Mouse (Mus musculus) hindbrain, embryonic 11.5 days (tissue): ENCODE measurements around the gene Gnb1l. TPM values are rescaled to one million over a fixed set of nuclear protein-coding genes. Genes with fewer than 3 reads are reported as not detected.

Experiments
- ATAC-seq: fragments of 200-750 bp; cut with Nextera tagmentation; 2 replicates; pipeline ENCODE4 v1.8.0; 2017; ENCODE audit warnings: mild to moderate bottlenecking, moderate TSS enrichment, moderate library complexity; ENCODE audit not compliant: low FRiP score
- DNase-seq: peaks from one replicate; pipeline ENCODE4 v3.0.0-alpha.2; 2015; ENCODE audit warnings: low spot score
- H3K27ac ChIP-seq: fragments of 300-500 bp; sonication (generic); 2 replicates; pipeline ENCODE4 v1.5.1; 2014; ENCODE audit warnings: mild to moderate bottlenecking, low read depth, low read length
- H3K27me3 ChIP-seq: fragments of 300-500 bp; sonication (generic); 2 replicates; pipeline ENCODE4 v1.6.1; 2014; ENCODE audit warnings: mild to moderate bottlenecking, low read length, moderate library complexity, mixed read lengths; ENCODE audit not compliant: control insufficient read depth, insufficient read depth
- H3K36me3 ChIP-seq: fragments of 300-500 bp; sonication (generic); 2 replicates; pipeline ENCODE4 v1.6.1; 2014; ENCODE audit warnings: mild to moderate bottlenecking, low read length, moderate library complexity, mixed read lengths; ENCODE audit not compliant: control insufficient read depth, insufficient read depth
- H3K4me1 ChIP-seq: fragments of 300-500 bp; sonication (generic); replicated peaks from 2 replicates; pipeline ENCODE4 v1.6.1; 2014; ENCODE audit warnings: low read length, mixed read lengths; ENCODE audit not compliant: control insufficient read depth, insufficient read depth
- H3K4me2 ChIP-seq: fragments of 300-500 bp; sonication (generic); replicated peaks from 2 replicates; pipeline ENCODE4 v1.6.1; 2014; ENCODE audit warnings: mild to moderate bottlenecking, low read depth, low read length
- H3K4me3 ChIP-seq: fragments of 300-500 bp; sonication (generic); 2 replicates; pipeline ENCODE4 v1.5.1; 2014; ENCODE audit warnings: low read depth, low read length
- H3K9ac ChIP-seq: fragments of 300-500 bp; sonication (generic); 2 replicates; pipeline ENCODE4 v1.6.1; 2014; ENCODE audit warnings: low read depth, low read length
- H3K9me3 ChIP-seq: fragments of 300-500 bp; sonication (generic); 2 replicates; pipeline ENCODE4 v1.6.1; 2016; ENCODE audit warnings: low read length; ENCODE audit not compliant: control insufficient read depth
- WGBS: fragments of 180-500 bp; shearing (Covaris S2); extraction: QIAGEN DNeasy Blood & Tissue Kit; methylation state at CpG from one replicate; pipeline ENCODE4 v1.1.7; 2014; 5-methylcytosine and 5-hydroxymethylcytosine counted together
- polyA plus RNA-seq: library from polyadenylated mRNA; unstranded; fragments of >200 nt; fragmentation: Nextera tagmentation; extraction: Ambion mirVana; gene quantifications from 2 replicates; pipeline ENCODE4 v1.2.1, GENCODE M21; 2014

Gnb1l gene
- polyA plus RNA-seq, 1 experiment from 2014 or later = 14.9 TPM

DNA sequence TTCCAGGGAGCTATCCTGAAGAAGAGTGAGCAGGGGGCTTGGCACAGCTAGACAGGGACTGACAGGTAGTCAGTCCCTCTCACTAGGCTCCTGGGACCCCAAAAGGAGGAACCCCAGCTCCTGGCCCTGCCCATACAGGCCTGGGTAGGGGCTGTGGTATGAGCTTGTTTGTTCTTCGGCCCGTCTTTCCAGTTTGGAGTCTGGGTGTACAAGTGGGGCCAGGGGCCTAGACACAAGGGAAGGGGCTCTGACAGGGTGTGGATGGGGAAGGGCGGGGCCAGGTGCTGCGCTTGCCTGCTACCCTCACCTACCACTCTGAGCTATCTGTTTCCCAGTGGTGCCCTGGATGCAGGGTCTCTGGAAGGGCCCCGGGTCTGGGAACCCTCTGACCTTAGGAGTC, 107.2 kb downstream of the Gnb1l start:
- no peak for DNase-seq
- no peaks in the 10 kb centered on the region for H3K36me3 ChIP-seq
- H3K27me3 ChIP-seq = no peaks in the 10 kb centered on the region
- 65% methylated on average over 5 of the region's 5 CpGs for WGBS
- no peak overlapping the region for H3K27ac ChIP-seq
- no peak overlapping the region for H3K9ac ChIP-seq
- no peak for ATAC-seq
- no peak overlapping the region for H3K4me3 ChIP-seq
- no peaks in the 10 kb centered on the region for H3K4me1 ChIP-seq
- no peak overlapping the region for H3K4me2 ChIP-seq
- H3K9me3 ChIP-seq = no peaks in the 10 kb centered on the region

DNA sequence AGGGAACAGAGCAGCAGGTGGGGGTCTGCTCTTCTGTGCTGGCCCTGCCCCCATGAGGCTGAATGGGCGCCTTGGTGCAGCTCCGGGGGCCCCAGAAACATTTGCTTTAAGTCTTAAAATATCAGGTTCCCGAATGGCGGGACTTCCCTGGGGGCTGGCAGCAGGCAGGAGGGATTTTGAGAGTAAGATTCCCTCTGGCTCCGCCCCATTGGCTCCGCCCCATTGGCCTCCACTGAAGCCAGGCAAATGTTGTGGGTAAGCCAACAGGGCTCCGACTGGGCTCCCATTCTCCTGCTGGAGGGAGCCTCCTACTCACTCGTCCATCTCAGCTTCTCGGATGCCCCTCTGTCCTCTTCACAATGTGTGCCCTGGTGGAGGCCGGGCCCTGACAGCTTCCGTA, 109.7 kb downstream of the Gnb1l start:
- peaks cover 6% of the 10 kb centered on the region; the same call in 1 of the 2 replicates for H3K4me1 ChIP-seq
- no peak overlapping the region for H3K4me3 ChIP-seq
- H3K9me3 ChIP-seq = no peaks in the 10 kb centered on the region
- DNase-seq (no peak), ATAC-seq (no peak)
- no peaks in the 10 kb centered on the region for H3K27me3 ChIP-seq
- no peak overlapping the region for H3K4me2 ChIP-seq
- no peak overlapping the region for H3K9ac ChIP-seq
- H3K27ac ChIP-seq = no peak overlapping the region
- 5% methylated on average over 11 of the region's 11 CpGs for WGBS
- no peaks in the 10 kb centered on the region for H3K36me3 ChIP-seq

DNA sequence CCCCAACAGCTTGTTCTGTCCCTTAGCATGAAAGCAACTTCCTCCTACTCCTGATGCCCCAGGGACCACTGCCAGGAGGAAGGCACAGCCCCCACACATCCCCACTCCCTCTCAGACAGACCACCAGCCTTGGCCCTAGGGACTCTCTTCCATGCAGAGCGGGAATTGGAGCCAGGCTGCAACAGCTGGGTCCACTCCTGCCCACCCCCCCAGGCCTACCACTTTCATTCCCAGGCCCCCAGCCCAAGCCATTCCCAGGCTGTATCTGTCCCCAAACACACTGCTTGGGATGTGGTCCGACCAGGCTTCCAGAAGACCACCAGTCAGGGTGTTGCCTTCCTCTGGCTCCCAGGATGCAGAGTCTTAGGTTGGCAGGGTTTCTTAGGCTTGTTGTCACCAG, 110.6 kb downstream of the Gnb1l start:
- no peak for ATAC-seq
- Histone ChIP-seq H3K4me2 (no peak overlapping the region), H3K9me3 (no peaks in the 10 kb centered on the region), H3K27me3 (no peaks in the 10 kb centered on the region), H3K36me3 (no peaks in the 10 kb centered on the region), H3K4me1 (peaks cover 6% of the 10 kb centered on the region; the same call in 1 of the 2 replicates), H3K27ac (no peak overlapping the region), H3K9ac (no peak overlapping the region), H3K4me3 (no peak overlapping the region)
- no peak for DNase-seq
- WGBS = 83% methylated on average over 2 of the region's 2 CpGs

DNA sequence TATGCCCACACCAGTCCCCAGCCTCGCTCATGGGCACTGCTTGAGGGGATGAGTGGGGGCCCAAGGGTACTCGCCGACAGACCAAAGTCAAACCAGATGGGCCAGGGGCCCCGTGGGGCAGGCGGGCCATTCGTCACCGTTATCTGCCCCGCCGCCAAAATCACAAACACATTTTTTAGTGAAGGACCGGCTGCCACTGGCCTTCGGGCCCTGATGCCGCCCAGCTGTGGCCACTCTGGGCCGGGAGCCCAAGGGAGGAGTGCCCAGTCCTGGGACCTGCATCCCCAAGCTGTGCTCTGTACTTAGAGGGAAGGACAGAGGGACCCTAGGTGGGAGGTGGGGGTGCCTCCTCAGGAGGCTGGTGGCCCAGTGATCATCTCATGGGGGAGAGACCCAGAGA, 113.2 kb downstream of the Gnb1l start:
- 47% methylated on average over 13 of the region's 13 CpGs for WGBS
- Histone ChIP-seq H3K27me3 (peaks cover 4% of the 10 kb centered on the region; the same call in 1 of the 2 replicates), H3K9ac (no peak overlapping the region), H3K4me2 (no peak overlapping the region), H3K9me3 (no peaks in the 10 kb centered on the region), H3K4me3 (no peak overlapping the region), H3K36me3 (no peaks in the 10 kb centered on the region), H3K4me1 (peaks cover 6% of the 10 kb centered on the region; the same call in 1 of the 2 replicates), H3K27ac (no peak overlapping the region)
- no peak for DNase-seq
- no peak for ATAC-seq

DNA sequence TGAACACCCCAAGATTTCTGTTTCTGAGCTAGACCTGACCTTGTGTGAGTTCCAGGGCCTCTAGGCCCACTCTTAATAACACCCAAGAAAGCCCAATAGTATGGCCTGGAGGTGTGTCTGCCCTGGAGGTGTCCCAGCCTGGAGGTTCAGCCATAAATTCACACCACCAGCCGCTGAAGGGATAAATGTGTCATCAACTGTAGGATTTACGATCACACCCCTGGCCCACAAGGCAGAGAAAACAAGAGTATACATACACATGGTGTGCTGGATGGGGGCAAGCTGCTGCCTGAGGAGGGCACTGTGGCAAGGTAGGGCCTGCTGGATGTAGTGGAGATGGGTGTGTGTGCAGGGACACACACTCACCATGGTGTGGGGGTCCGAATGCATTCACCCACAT, 114.8 kb downstream of the Gnb1l start:
- Histone ChIP-seq H3K9ac (no peak overlapping the region), H3K27me3 (peaks cover 11% of the 10 kb centered on the region), H3K36me3 (no peaks in the 10 kb centered on the region), H3K4me1 (peaks cover 6% of the 10 kb centered on the region; the same call in 1 of the 2 replicates), H3K4me2 (no peak overlapping the region), H3K4me3 (no peak overlapping the region), H3K9me3 (no peaks in the 10 kb centered on the region), H3K27ac (no peak overlapping the region)
- no peak for ATAC-seq
- no peak for DNase-seq
- WGBS = 88% methylated on average over 3 of the region's 3 CpGs

Other genes with a start within 250 kb of the Gnb1l start
- gene Ranbp1, start 250.0 kb upstream of the Gnb1l start, polyA plus RNA-seq = 1,115 and 1,160 TPM in 2 replicates
- gene Gm49776, start 240.4 kb upstream of the Gnb1l start, polyA plus RNA-seq = 1.4 and 1.6 TPM in 2 replicates
- 36.3 and 36.7 TPM in 2 replicates for gene Dgcr8, start 209.5 kb upstream of the Gnb1l start, polyA plus RNA-seq
- gene Tango2, start 150.6 kb upstream of the Gnb1l start, polyA plus RNA-seq = 51.3 and 54.0 TPM in 2 replicates
- gene Arvcf, start 150.5 kb upstream of the Gnb1l start, polyA plus RNA-seq = 59.2 and 62.0 TPM in 2 replicates
- gene Txnrd2, start 72.3 kb upstream of the Gnb1l start, polyA plus RNA-seq = 22.2 and 23.8 TPM in 2 replicates
- gene Comt, start 71.9 kb upstream of the Gnb1l start, polyA plus RNA-seq = 49.6 and 53.9 TPM in 2 replicates
- 1.8 and 3.0 TPM in 2 replicates for gene Rtl10, start 188 bp downstream of the Gnb1l start, polyA plus RNA-seq
- gene Tbx1, start 92.0 kb downstream of the Gnb1l start, polyA plus RNA-seq = 6.4 and 7.4 TPM in 2 replicates
- 8.9 and 9.5 TPM in 2 replicates for gene Gp1bb, start 123.7 kb downstream of the Gnb1l start, polyA plus RNA-seq
- gene Gm49601, start 127.7 kb downstream of the Gnb1l start, polyA plus RNA-seq = 3.9 and 6.0 TPM in 2 replicates
- 63.4 and 64.4 TPM in 2 replicates for gene Sept5, start 131.2 kb downstream of the Gnb1l start, polyA plus RNA-seq